Mouse (Mus musculus) forebrain, embryonic 14.5 days (tissue): ENCODE results near the gene Gsta4. TPM values are rescaled to one million over a fixed set of nuclear protein-coding genes. Genes with fewer than 3 reads are reported as not detected.
"Not testable (repeated sequence)": the region's sequence is repeated elsewhere in the genome, so short reads cannot be mapped to it uniquely, and the experiment has no call there.

Source experiments
- ATAC-seq: fragments of 200-750 bp; cut with Nextera tagmentation; 2 replicates; pipeline ENCODE4 v1.8.0; 2017; ENCODE audit warnings: mild to moderate bottlenecking, moderate library complexity
- DNase-seq: peaks from one replicate; pipeline ENCODE4 v3.0.0-alpha.2; 2015; ENCODE audit warnings: low spot score
- H3K27ac ChIP-seq: fragments of 300-500 bp; sonication (generic); 2 replicates; pipeline ENCODE4 v1.5.1; 2014; ENCODE audit warnings: low read depth, mild to moderate bottlenecking, control low read depth, low read length, moderate library complexity
- H3K27me3 ChIP-seq: fragments of 300-500 bp; sonication (generic); replicated peaks from 2 replicates; pipeline ENCODE4 v1.6.1; 2014; ENCODE audit warnings: low read length, control low read depth, mixed read lengths; ENCODE audit not compliant: control insufficient read depth, insufficient read depth
- H3K36me3 ChIP-seq: fragments of 300-500 bp; sonication (generic); 2 replicates; pipeline ENCODE4 v1.6.1; 2014; ENCODE audit warnings: low read length, control low read depth; ENCODE audit not compliant: control insufficient read depth, insufficient read depth
- H3K4me1 ChIP-seq: fragments of 300-500 bp; sonication (generic); 2 replicates; pipeline ENCODE4 v1.6.1; 2014; ENCODE audit warnings: antibody characterized with exemption, low read length, control low read depth; ENCODE audit not compliant: control insufficient read depth, insufficient read depth
- H3K4me2 ChIP-seq: fragments of 300-500 bp; sonication (generic); 2 replicates; pipeline ENCODE4 v1.6.1; 2014; ENCODE audit warnings: mild to moderate bottlenecking, control low read depth, low read length
- H3K4me3 ChIP-seq: fragments of 300-500 bp; sonication (generic); 2 replicates; pipeline ENCODE4 v1.5.1; 2014; ENCODE audit warnings: low read depth, low read length, control low read depth
- H3K9ac ChIP-seq: fragments of 300-500 bp; sonication (generic); 2 replicates; pipeline ENCODE4 v1.6.1; 2014; ENCODE audit warnings: mild to moderate bottlenecking, low read length, control low read depth, moderate library complexity
- H3K9me3 ChIP-seq: fragments of 300-500 bp; sonication (generic); replicated peaks from 2 replicates; pipeline ENCODE4 v1.6.1; 2016; ENCODE audit warnings: low read length, control low read depth, mixed read lengths; ENCODE audit not compliant: control insufficient read depth
- WGBS: fragments of 180-500 bp; shearing (Covaris S2); extraction: QIAGEN DNeasy Blood & Tissue Kit; methylation state at CpG from one replicate; pipeline ENCODE4 v1.1.7; 2014; 5-methylcytosine and 5-hydroxymethylcytosine counted together
- polyA plus RNA-seq: library from polyadenylated mRNA; unstranded; fragments of >200 nt; fragmentation: Nextera tagmentation; extraction: Ambion mirVana; gene quantifications from 2 replicates; pipeline ENCODE4 v1.2.1, GENCODE M21; 2014

Gene Gsta4
- polyA plus RNA-seq, 1 experiment from 2014 or later = 24.1 TPM

- no peaks in the 10 kb centered on the region for H3K36me3 ChIP-seq
- no peak overlapping the region for H3K4me3 ChIP-seq
- H3K9ac ChIP-seq = no peak overlapping the region
- no peaks in the 10 kb centered on the region for H3K9me3 ChIP-seq
- no peak overlapping the region for H3K27ac ChIP-seq
- 87% methylated on average over 7 of the region's 7 CpGs for WGBS
- no peak for ATAC-seq
- DNase-seq = no peak
- no peaks in the 10 kb centered on the region for H3K27me3 ChIP-seq
- no peaks in the 10 kb centered on the region for H3K4me1 ChIP-seq
- H3K4me2 ChIP-seq = no peak overlapping the region
These were observed 29.9 kb downstream of the Gsta4 start for GRCm38 (mm10) chr9:78212341-78213049.

- no peak for DNase-seq
- no peaks in the 10 kb centered on the region for H3K4me1 ChIP-seq
- no peak overlapping the region for H3K9ac ChIP-seq
- H3K27me3 ChIP-seq = no peaks in the 10 kb centered on the region
- H3K4me3 ChIP-seq = no peak overlapping the region
- WGBS = 83% methylated on average over 4 of the region's 4 CpGs
- H3K27ac ChIP-seq = no peak overlapping the region
- no peaks in the 10 kb centered on the region for H3K36me3 ChIP-seq
- H3K9me3 ChIP-seq = no peaks in the 10 kb centered on the region
- no peak overlapping the region for H3K4me2 ChIP-seq
- ATAC-seq = no peak
These were observed 34.5 kb downstream of the Gsta4 start for GRCm38 (mm10) chr9:78217074-78217473.

- 87% methylated on average over 8 of the region's 8 CpGs for WGBS
- H3K27me3 ChIP-seq = no peaks in the 10 kb centered on the region
- H3K4me2 ChIP-seq = no peak overlapping the region
- H3K4me1 ChIP-seq = no peaks in the 10 kb centered on the region
- H3K4me3 ChIP-seq = no peak overlapping the region
- no peak overlapping the region for H3K9ac ChIP-seq
- no peak for ATAC-seq
- no peaks in the 10 kb centered on the region for H3K9me3 ChIP-seq
- DNase-seq = no peak
- H3K27ac ChIP-seq = no peak overlapping the region
- H3K36me3 ChIP-seq = no peaks in the 10 kb centered on the region
These were observed 40.0 kb downstream of the Gsta4 start for GRCm38 (mm10) chr9:78222616-78223015.

GRCm38 (mm10) chr9:78223221-78223902 lies 40.8 kb downstream of the Gsta4 start:
- no peak overlapping the region for H3K4me3 ChIP-seq
- H3K27ac ChIP-seq = no peak overlapping the region
- no peak overlapping the region for H3K4me2 ChIP-seq
- H3K9ac ChIP-seq = no peak overlapping the region
- H3K4me1 ChIP-seq = no peaks in the 10 kb centered on the region
- ATAC-seq (no peak), DNase-seq (no peak)
- no peaks in the 10 kb centered on the region for H3K27me3 ChIP-seq
- no peaks in the 10 kb centered on the region for H3K9me3 ChIP-seq
- no peaks in the 10 kb centered on the region for H3K36me3 ChIP-seq
- 85% methylated on average over 10 of the region's 10 CpGs for WGBS

- H3K9ac ChIP-seq = no peak overlapping the region
- no peaks in the 10 kb centered on the region for H3K36me3 ChIP-seq
- no peaks in the 10 kb centered on the region for H3K27me3 ChIP-seq
- H3K9me3 ChIP-seq = no peaks in the 10 kb centered on the region
- ATAC-seq (no peak), DNase-seq (no peak)
- H3K4me3 ChIP-seq = no peak overlapping the region
- WGBS = 86% methylated on average over 2 of the region's 2 CpGs
- no peak overlapping the region for H3K27ac ChIP-seq
- no peaks in the 10 kb centered on the region for H3K4me1 ChIP-seq
- no peak overlapping the region for H3K4me2 ChIP-seq
These were observed 41.8 kb downstream of the Gsta4 start for GRCm38 (mm10) chr9:78224418-78224817.

GRCm38 (mm10) chr9:78225304-78225703 lies 42.7 kb downstream of the Gsta4 start:
- ATAC-seq = no peak
- 83% methylated on average over 11 of the region's 11 CpGs for whole genome bisulfite sequencing
- H3K4me2 ChIP-seq = no peak overlapping the region

DNA sequence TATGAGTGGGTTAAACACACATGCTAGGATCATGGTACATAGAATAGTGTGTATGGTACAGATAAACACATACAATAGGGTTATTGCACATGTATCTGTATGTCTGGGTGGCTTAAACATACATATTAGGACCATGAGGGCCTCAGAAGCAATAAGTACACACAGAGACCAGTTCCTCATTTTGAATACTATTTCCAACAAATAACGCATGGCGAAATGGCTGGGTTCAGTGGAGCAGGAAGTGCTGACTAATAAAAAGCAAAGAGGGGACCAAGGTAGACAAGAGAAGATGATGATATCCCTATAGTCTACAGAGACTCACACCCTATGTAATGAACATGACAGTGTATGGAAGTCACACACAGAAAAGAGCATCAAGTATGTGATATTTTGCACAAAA lies 45.5 kb downstream of the Gsta4 start:
- Histone ChIP-seq H3K4me3 (no peak overlapping the region), H3K4me1 (no peaks in the 10 kb centered on the region), H3K9ac (no peak overlapping the region), H3K4me2 (no peak overlapping the region), H3K27me3 (no peaks in the 10 kb centered on the region), H3K9me3 (no peaks in the 10 kb centered on the region), H3K36me3 (no peaks in the 10 kb centered on the region), H3K27ac (no peak overlapping the region)
- ATAC-seq (no peak), DNase-seq (no peak)
- 97% methylated on average over 2 of the region's 2 CpGs for WGBS

More at GRCm38 (mm10) chr9:78225304-78225703, 42.7 kb downstream of the Gsta4 start:
- Histone ChIP-seq H3K9me3 (no peaks in the 10 kb centered on the region), H3K36me3 (no peaks in the 10 kb centered on the region), H3K4me1 (no peaks in the 10 kb centered on the region), H3K9ac (no peak overlapping the region), H3K4me3 (no peak overlapping the region), H3K27ac (no peak overlapping the region), H3K27me3 (no peaks in the 10 kb centered on the region)
- no peak for DNase-seq

GRCm38 (mm10) chr9:78229658-78230057 lies 47.1 kb downstream of the Gsta4 start:
- H3K9ac ChIP-seq, H3K9me3 ChIP-seq, H3K27me3 ChIP-seq, H3K27ac ChIP-seq, H3K36me3 ChIP-seq, H3K4me2 ChIP-seq, H3K4me1 ChIP-seq, DNase-seq, ATAC-seq, H3K4me3 ChIP-seq: not testable (repeated sequence)
- whole genome bisulfite sequencing = 73% methylated on average over 3 of the region's 3 CpGs

DNA sequence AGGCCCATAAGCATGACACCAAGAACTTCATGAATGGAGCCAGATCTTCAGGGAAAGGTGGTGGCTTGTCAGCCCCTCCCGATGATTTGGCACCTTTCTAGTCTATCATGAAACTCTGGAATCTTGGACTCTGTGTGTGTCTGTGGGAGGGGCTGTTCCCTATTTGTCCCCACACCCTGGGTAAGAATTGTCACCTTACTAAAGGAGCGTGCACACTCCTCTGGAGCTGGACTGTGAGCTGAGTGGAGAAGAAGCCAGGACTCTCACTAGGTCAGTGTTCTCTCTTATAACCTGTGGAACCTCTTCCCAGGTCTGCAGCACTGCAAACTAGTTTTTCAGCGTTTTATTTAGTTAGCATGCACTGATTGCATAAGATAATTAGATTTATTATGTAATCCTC lies 47.9 kb downstream of the Gsta4 start, which contains the start of gene Gsta1:
TSS of gene Gsta1 (plus strand) at position 196 of the 400 bp plus-strand sequence.
- H3K27me3 ChIP-seq, H3K4me2 ChIP-seq, H3K36me3 ChIP-seq, H3K4me1 ChIP-seq, H3K9ac ChIP-seq, DNase-seq, H3K27ac ChIP-seq, H3K4me3 ChIP-seq, ATAC-seq, H3K9me3 ChIP-seq: not testable (repeated sequence)
- whole genome bisulfite sequencing = 88% methylated on average over 2 of the region's 3 CpGs
